Mouse (Mus musculus) embryo, embryonic 10 days (tissue): Measurements from ENCODE around the gene Prkca.

Source experiments
- DNase-seq: peaks from one replicate; pipeline ENCODE4 v3.0.0-alpha.2; 2015; ENCODE audit warnings: low spot score

Gene Prkca

GRCm38 (mm10) chr11:108297956-108298355, 45.8 kb downstream of the Prkca start:
- DNase-seq: no peak

- no peak for DNase-seq
Observed at GRCm38 (mm10) chr11:108295373-108295772, 48.4 kb downstream of the Prkca start.

GRCm38 (mm10) chr11:108294305-108294813, 49.4 kb downstream of the Prkca start:
- DNase-seq: no peak

- DNase-seq: no peak
Observed at GRCm38 (mm10) chr11:108293843-108294242, 49.9 kb downstream of the Prkca start.

GRCm38 (mm10) chr11:108289192-108289591, 54.5 kb downstream of the Prkca start:
- no peak for DNase-seq

GRCm38 (mm10) chr11:108287321-108287720, 56.4 kb downstream of the Prkca start:
- DNase-seq: no peak

GRCm38 (mm10) chr11:108285046-108285445, 58.7 kb downstream of the Prkca start:
- DNase-seq: no peak

- DNase-seq: no peak
Observed at GRCm38 (mm10) chr11:108282850-108283459, 60.8 kb downstream of the Prkca start.

GRCm38 (mm10) chr11:108279748-108280373, 63.9 kb downstream of the Prkca start:
- peak; percentile 24 for DNase-seq

GRCm38 (mm10) chr11:108277096-108277495, 66.6 kb downstream of the Prkca start:
- no peak for DNase-seq

- no peak for DNase-seq
Observed at GRCm38 (mm10) chr11:108276148-108276547, 67.6 kb downstream of the Prkca start.

GRCm38 (mm10) chr11:108274046-108274445, 69.7 kb downstream of the Prkca start:
- no peak for DNase-seq

GRCm38 (mm10) chr11:108273415-108273965, 70.2 kb downstream of the Prkca start:
- DNase-seq: no peak

- DNase-seq: no peak
Observed at GRCm38 (mm10) chr11:108272601-108273414, 70.9 kb downstream of the Prkca start.

- DNase-seq: no peak
Observed at GRCm38 (mm10) chr11:108271305-108271704, 72.4 kb downstream of the Prkca start.

GRCm38 (mm10) chr11:108269516-108269915, 74.2 kb downstream of the Prkca start:
- DNase-seq: no peak

- no peak for DNase-seq
Observed at GRCm38 (mm10) chr11:108268421-108269322, 75.1 kb downstream of the Prkca start.

GRCm38 (mm10) chr11:108267825-108268224, 75.9 kb downstream of the Prkca start:
- no peak for DNase-seq

- DNase-seq: no peak
Observed at GRCm38 (mm10) chr11:108267066-108267465, 76.7 kb downstream of the Prkca start.

GRCm38 (mm10) chr11:108263868-108264267, 79.9 kb downstream of the Prkca start:
- DNase-seq: no peak

- no peak for DNase-seq
Observed at GRCm38 (mm10) chr11:108263406-108263805, 80.3 kb downstream of the Prkca start.
